Mouse (Mus musculus) embryonic facial prominence, embryonic 13.5 days (tissue): ENCODE results near the gene Sla2. TPM values are rescaled to one million over a fixed set of nuclear protein-coding genes. Genes with fewer than 3 reads are reported as not detected.
"Not testable (repeated sequence)": the region's sequence is repeated elsewhere in the genome, so short reads cannot be mapped to it uniquely, and the experiment has no call there.

Experiments
- ATAC-seq: fragments of 200-750 bp; cut with Nextera tagmentation; 2 replicates; pipeline ENCODE4 v1.8.0; 2017; ENCODE audit warnings: low read depth; ENCODE audit not compliant: insufficient number of reproducible peaks, insufficient read depth, low FRiP score, low TSS enrichment
- H3K27ac ChIP-seq: fragments of 300-500 bp; sonication (generic); 2 replicates; pipeline ENCODE4 v1.5.1; 2015; ENCODE audit warnings: moderate library complexity, mild to moderate bottlenecking, inconsistent platforms
- H3K27me3 ChIP-seq: fragments of 300-500 bp; sonication (generic); 2 replicates; pipeline ENCODE4 v1.6.1; 2015; ENCODE audit warnings: mild to moderate bottlenecking, inconsistent platforms
- H3K36me3 ChIP-seq: fragments of 300-500 bp; sonication (generic); 2 replicates; pipeline ENCODE4 v1.6.1; 2015; ENCODE audit warnings: mild to moderate bottlenecking, inconsistent platforms
- H3K4me1 ChIP-seq: fragments of 300-500 bp; sonication (generic); 2 replicates; pipeline ENCODE4 v1.6.1; 2015; ENCODE audit warnings: inconsistent platforms
- H3K4me2 ChIP-seq: fragments of 300-500 bp; sonication (generic); 2 replicates; pipeline ENCODE4 v1.6.1; 2015; ENCODE audit warnings: moderate library complexity, mild to moderate bottlenecking, inconsistent platforms
- H3K4me3 ChIP-seq: fragments of 300-500 bp; sonication (generic); 2 replicates; pipeline ENCODE4 v1.5.1; 2015; ENCODE audit warnings: mild to moderate bottlenecking, inconsistent platforms
- H3K9ac ChIP-seq: fragments of 300-500 bp; sonication (generic); 2 replicates; pipeline ENCODE4 v1.6.1; 2015; ENCODE audit warnings: mild to moderate bottlenecking, inconsistent platforms
- H3K9me3 ChIP-seq: fragments of 300-500 bp; sonication (generic); 2 replicates; pipeline ENCODE4 v1.6.1; 2016; ENCODE audit warnings: inconsistent platforms
- WGBS: fragments of 180-500 bp; shearing (Covaris S2); methylation state at CpG from one replicate; pipeline ENCODE4 v1.1.7; 2015; ENCODE audit warnings: mixed read lengths; 5-methylcytosine and 5-hydroxymethylcytosine counted together
- polyA plus RNA-seq: library from polyadenylated mRNA; unstranded; fragments of >200 nt; fragmentation: Nextera tagmentation; extraction: Ambion mirVana; gene quantifications from 2 replicates; pipeline ENCODE4 v1.2.1, GENCODE M21; 2015

Sla2 gene
- 0.38 and 0.62 TPM in 2 replicates for polyA plus RNA-seq

DNA sequence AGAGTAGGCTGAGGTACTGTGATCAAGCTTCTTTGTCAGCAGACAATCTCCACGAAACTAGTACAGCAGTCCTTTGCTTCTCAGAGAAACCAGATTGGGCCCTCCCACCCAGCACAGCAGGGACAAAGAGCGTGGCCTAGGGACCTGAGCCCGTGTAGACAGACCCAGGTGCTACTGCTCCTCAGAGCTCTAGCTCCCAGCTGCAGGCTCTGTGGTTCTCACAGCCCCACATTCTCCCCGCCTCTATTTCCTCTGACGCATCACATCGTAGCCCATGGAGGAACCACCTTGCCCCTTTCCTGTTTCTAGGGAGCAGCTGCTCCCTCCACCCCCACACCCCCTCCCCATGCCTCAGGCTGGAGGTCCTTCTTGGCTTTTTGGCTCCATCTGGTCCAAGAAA, at the start of gene Sla2:
Sla2 (minus strand) TSS at position 176 of the 400 bp plus-strand sequence.
- Histone ChIP-seq H3K27me3 (no peaks in the 10 kb centered on the region), H3K27ac (no peak within 1 kb of the TSS), H3K4me2 (no peak within 1 kb of the TSS), H3K4me3 (no peak within 1 kb of the TSS), H3K36me3 (no peaks in the 10 kb centered on the region), H3K4me1 (no peaks in the 10 kb centered on the region), H3K9me3 (no peaks in the 10 kb centered on the region), H3K9ac (no peak within 1 kb of the TSS)
- ATAC-seq, result no peak
- WGBS, result 62% methylated on average over 6 of the region's 6 CpGs

DNA sequence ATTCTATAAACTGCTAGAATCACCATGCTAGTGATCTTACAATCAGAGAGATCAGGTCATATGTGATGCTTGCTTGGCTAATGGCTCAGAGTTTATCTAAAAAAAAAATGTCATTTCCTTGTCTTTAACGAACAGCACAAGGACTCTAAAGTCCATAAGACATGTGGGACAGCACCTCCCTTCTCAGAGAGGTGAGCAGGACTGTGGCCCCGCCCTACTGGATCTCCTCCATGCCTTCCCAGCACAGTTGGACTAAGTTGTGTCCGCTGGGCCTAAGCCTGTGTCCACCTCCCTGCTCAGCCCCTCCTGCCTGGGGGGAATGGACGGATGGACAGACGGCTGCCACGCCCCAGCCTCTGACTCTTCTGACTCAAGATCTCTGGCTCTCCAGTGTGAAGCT, 48.0 kb upstream of the Sla2 start:
- 87% methylated on average over 6 of the region's 6 CpGs for WGBS
- no peaks in the 10 kb centered on the region for H3K9me3 ChIP-seq
- no peaks in the 10 kb centered on the region for H3K4me1 ChIP-seq
- H3K4me3 ChIP-seq, result no peak overlapping the region
- no peak overlapping the region for H3K27ac ChIP-seq
- H3K4me2 ChIP-seq, result no peak overlapping the region
- no peak overlapping the region for H3K9ac ChIP-seq
- H3K27me3 ChIP-seq, result no peaks in the 10 kb centered on the region
- peaks cover 46% of the 10 kb centered on the region for H3K36me3 ChIP-seq
- ATAC-seq, result no peak

DNA sequence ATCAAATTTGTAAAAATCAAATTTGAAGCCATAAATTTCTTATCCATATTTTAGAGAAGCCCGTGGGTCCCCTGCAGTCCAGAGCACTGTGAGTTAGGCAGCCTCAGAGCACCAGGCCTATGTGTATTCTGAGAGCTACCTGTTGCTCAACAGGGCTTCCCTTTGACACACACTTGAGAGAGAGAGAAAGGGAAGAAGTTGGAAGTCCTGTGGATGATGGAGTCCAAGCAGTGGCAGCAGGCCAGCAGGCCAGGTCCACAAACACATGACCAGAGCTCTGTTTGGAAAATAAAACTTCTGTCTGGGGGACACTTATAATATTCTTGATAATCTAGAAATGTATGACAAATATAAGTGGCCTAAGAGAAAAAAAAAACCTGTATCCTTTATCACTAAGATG, 46.4 kb upstream of the Sla2 start:
- no peak overlapping the region for H3K9ac ChIP-seq
- H3K36me3 ChIP-seq, result peaks cover 40% of the 10 kb centered on the region
- no peaks in the 10 kb centered on the region for H3K9me3 ChIP-seq
- H3K4me3 ChIP-seq, result no peak overlapping the region
- no peak overlapping the region for H3K4me2 ChIP-seq
- no peaks in the 10 kb centered on the region for H3K4me1 ChIP-seq
- ATAC-seq, result no peak
- WGBS, result 93% methylated on average over 1 of the region's 1 CpGs
- H3K27me3 ChIP-seq, result no peaks in the 10 kb centered on the region
- no peak overlapping the region for H3K27ac ChIP-seq

DNA sequence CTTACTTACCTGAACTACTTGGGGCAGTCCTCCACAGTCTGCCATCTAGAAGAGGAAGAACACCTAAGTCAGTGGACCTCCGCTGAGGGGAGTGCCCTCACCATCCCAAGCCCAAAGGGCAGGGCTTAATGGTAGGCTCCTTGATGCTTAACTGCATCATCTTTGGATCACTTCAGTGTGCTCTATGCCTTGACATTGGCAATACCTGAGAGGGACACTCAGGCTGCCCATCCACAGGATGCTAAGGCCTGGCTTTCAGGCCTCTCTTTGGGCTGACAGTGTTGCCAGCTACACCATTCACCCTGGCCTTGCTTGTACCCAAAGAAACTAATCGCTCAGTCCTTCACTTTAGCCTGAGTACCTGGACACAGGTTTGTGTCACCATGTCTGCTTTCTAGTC, 44.4 kb upstream of the Sla2 start:
- H3K9me3 ChIP-seq, result no peaks in the 10 kb centered on the region
- H3K27me3 ChIP-seq, result no peaks in the 10 kb centered on the region
- 93% methylated on average over 2 of the region's 2 CpGs for WGBS
- no peak overlapping the region for H3K27ac ChIP-seq
- no peak overlapping the region for H3K9ac ChIP-seq
- H3K36me3 ChIP-seq, result peaks cover 36% of the 10 kb centered on the region
- ATAC-seq, result no peak
- H3K4me1 ChIP-seq, result no peaks in the 10 kb centered on the region; the same call in 1 of the 2 replicates
- no peak overlapping the region for H3K4me2 ChIP-seq
- no peak overlapping the region for H3K4me3 ChIP-seq

DNA sequence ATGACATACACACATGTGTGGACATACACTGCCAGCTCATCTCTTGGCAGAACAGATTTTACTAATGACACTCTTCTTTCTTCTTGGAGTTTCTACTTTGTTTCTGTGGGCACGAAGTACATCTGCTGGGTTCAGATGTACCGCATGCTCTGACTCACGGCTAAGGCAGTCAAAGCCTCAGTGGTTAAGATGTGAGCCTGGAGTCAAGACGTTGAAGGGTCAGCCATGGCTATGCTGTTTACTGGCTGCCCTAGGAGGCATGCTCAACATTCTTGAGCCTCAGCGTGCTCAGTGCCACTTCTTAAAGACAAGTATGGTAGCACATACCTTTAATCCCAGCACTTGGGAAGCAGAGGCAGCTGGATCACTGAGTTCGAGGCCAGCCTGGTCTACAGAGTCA, 43.6 kb upstream of the Sla2 start:
- Histone ChIP-seq H3K27ac (no peak overlapping the region), H3K36me3 (peaks cover 39% of the 10 kb centered on the region), H3K27me3 (no peaks in the 10 kb centered on the region), H3K9ac (no peak overlapping the region), H3K4me1 (no peaks in the 10 kb centered on the region; the same call in 1 of the 2 replicates), H3K4me2 (no peak overlapping the region), H3K9me3 (0 out of 2 replicates have a peak, but pooled peaks cover 1% of the 10 kb centered on the region), H3K4me3 (no peak overlapping the region)
- 90% methylated on average over 6 of the region's 6 CpGs for WGBS
- no peak for ATAC-seq

DNA sequence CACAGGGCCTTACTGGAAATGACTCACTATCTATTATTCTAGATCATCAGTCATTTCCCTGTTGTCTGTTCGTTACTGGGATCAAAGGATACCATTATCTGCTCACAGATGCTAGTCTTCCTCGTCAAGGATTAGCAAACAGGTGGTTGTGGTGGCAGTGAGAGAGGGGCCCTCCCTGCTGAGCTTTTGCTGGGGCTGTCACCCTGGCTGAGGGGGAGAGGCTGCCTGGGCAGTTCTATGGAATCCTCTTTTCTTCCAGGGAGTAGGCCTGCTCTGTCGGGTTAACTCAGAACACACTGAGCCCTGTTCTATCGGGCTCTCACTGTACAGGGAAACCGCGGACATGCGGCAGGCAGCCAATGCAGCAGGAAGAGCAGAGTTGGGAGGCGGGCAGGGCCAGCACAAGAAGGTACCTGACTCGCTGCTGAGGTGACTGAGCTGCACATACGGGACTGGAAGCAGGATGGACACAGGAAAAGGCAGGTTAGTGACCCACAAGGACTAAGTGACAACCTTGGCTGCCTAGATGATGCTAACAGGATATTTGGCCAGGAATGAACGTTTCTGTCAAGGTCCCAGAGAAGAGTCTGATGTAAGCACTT, 42.6 kb upstream of the Sla2 start:
- Histone ChIP-seq H3K27me3 (no peaks in the 10 kb centered on the region), H3K4me2 (no peak overlapping the region), H3K27ac (no peak overlapping the region), H3K4me3 (no peak overlapping the region), H3K36me3 (peaks cover 35% of the 10 kb centered on the region), H3K9ac (no peak overlapping the region), H3K9me3 (0 out of 2 replicates have a peak, but pooled peaks cover 5% of the 10 kb centered on the region), H3K4me1 (peaks cover 4% of the 10 kb centered on the region)
- no peak for ATAC-seq
- 63% methylated on average over 11 of the region's 11 CpGs for WGBS

DNA sequence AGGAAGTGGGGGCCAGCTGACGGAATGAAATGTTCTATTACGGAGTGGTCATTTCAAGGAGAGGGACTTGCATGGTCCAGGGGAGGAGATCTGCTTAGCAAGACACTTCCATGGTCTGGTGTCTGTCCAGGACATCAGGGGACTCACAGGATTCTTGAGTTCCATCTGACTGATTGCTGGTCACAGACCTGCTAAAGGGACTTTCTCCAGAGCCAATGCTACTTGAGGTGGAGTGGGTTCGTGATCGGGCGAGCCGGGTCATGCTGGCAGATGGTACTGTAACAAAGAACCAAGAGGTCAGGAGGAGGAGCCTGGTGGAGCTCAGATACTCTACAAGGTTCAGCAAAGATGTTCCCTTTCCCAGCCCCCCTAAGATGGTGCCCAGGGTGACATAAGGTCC, 41.6 kb upstream of the Sla2 start:
- Histone ChIP-seq H3K36me3 (peaks cover 35% of the 10 kb centered on the region), H3K27ac (no peak overlapping the region), H3K9me3 (0 out of 2 replicates have a peak, but pooled peaks cover 5% of the 10 kb centered on the region), H3K4me2 (no peak overlapping the region), H3K4me3 (no peak overlapping the region), H3K9ac (no peak overlapping the region), H3K4me1 (peaks cover 10% of the 10 kb centered on the region), H3K27me3 (no peaks in the 10 kb centered on the region)
- no peak for ATAC-seq
- 95% methylated on average over 6 of the region's 6 CpGs for WGBS

DNA sequence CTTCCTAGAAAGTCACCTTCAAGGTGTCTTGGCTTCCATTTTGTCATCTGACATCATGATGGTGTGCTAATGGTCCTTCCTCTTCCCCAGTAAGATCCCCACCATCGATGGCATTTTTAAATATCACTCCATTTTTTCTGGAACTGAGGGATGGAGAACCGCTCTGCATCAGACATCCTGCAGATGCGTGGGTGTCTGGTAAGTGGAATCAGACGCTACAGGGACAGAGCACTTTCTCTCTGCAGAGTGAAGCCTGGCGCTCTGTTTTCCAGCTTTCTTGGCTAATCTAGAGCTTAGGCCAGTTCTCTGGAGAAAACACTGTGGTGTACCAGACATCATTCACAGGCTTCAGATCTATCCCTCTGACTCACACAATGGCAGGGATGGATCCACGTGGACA, 40.7 kb upstream of the Sla2 start:
- Histone ChIP-seq H3K9ac (no peak overlapping the region), H3K36me3 (peaks cover 32% of the 10 kb centered on the region), H3K4me3 (no peak overlapping the region), H3K4me1 (peaks cover 10% of the 10 kb centered on the region), H3K4me2 (no peak overlapping the region), H3K9me3 (0 out of 2 replicates have a peak, but pooled peaks cover 5% of the 10 kb centered on the region), H3K27me3 (no peaks in the 10 kb centered on the region), H3K27ac (no peak overlapping the region)
- ATAC-seq, result no peak
- 78% methylated on average over 6 of the region's 6 CpGs for WGBS

DNA sequence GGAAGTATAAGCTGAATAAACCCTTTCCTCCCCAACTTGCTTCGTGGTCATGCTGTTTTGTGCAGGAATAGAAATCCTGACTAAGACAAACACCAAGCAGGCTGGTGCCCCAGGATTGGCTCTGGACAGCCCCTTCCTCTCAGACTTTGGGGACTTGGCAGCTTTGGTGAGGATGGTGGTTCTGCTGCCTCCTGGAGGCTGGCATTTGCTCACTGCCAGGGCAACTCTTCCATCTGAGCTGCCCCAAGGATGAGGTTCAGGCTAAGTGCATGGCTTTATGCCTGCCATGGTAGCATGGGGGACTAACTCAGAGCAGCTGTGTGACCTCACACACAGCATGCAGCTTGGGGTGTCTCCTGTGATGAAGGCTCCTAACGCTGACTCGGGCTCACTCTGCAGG, 38.6 kb upstream of the Sla2 start:
- WGBS, result 69% methylated on average over 3 of the region's 3 CpGs
- ATAC-seq, H3K27ac ChIP-seq: not testable (repeated sequence)

DNA sequence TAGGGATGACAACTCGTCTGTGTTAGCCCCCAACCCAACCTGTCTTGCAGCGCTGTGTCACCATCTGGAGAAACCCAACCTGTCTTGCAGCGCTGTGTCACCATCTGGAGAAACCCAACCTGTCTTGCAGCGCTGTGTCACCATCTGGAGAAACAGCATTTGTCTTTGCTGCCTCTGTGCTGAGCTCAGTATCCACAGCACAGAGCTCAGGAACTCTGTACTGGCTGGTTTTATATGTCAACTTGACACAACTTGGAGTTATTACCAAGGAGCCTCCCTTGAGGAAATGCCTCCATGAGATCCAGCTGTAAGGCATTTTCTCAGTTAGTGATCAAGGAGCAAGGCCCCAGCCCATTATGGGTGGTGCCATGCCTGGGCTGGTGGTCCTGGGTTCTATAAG, 38.1 kb upstream of the Sla2 start:
- 77% methylated on average over 4 of the region's 4 CpGs for WGBS
- not testable (repeated sequence) for H3K4me2 ChIP-seq, H3K9me3 ChIP-seq, H3K27me3 ChIP-seq, H3K9ac ChIP-seq, H3K27ac ChIP-seq, H3K4me3 ChIP-seq, ATAC-seq
- Histone ChIP-seq H3K4me1 (peaks cover 10% of the 10 kb centered on the region), H3K36me3 (peaks cover 23% of the 10 kb centered on the region; the same call in 1 of the 2 replicates)

More for the DNA sequence above, 38.6 kb upstream of the Sla2 start:
- H3K4me3 ChIP-seq, H3K9ac ChIP-seq, H3K27me3 ChIP-seq, H3K4me2 ChIP-seq, H3K9me3 ChIP-seq: not testable (repeated sequence)
- H3K36me3 ChIP-seq, result peaks cover 27% of the 10 kb centered on the region
- peaks cover 10% of the 10 kb centered on the region for H3K4me1 ChIP-seq

DNA sequence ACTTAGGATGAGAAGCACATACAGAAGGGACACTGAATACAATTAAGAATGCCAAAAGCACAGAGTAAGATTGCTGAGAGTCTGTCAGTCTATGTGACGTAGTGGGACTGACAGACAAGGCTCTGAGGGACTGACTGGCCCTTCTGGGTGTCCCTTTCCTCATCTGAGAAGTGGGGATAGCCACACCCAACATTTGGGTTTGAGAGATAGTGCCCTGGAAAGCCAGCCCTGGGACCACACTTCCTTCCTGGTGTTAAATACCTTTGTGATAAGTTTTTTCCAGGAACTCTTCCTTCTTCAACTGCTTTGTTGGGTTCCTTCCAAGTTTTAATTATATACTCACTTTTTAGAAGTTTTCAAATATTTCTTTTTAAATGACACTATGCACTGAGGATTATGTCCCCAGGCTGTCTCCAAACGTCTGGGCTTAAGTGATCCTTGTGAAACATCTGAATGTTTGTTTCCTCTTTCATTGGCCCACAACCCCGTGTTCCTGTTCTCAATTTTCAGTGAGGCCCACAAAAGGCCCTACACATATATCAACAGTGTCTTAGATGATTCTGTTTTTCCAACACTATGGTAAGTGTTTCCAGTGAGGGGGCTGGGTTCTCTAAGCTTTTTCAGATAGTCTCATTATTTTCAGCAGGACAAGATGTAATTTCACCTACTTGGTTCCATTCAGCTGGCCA, 37.4 kb upstream of the Sla2 start:
- H3K9ac ChIP-seq, result no peak overlapping the region
- H3K9me3 ChIP-seq, result 0 out of 2 replicates have a peak, but pooled peaks cover 5% of the 10 kb centered on the region
- WGBS, result 26% methylated on average over 3 of the region's 3 CpGs
- no peak overlapping the region; the same call in 1 of the 2 replicates for H3K27ac ChIP-seq
- H3K4me3 ChIP-seq, result no peak overlapping the region
- H3K4me1 ChIP-seq, result peaks cover 10% of the 10 kb centered on the region
- H3K36me3 ChIP-seq, result peaks cover 23% of the 10 kb centered on the region; the same call in 1 of the 2 replicates
- no peak overlapping the region for H3K4me2 ChIP-seq
- no peaks in the 10 kb centered on the region for H3K27me3 ChIP-seq
- no peak for ATAC-seq

DNA sequence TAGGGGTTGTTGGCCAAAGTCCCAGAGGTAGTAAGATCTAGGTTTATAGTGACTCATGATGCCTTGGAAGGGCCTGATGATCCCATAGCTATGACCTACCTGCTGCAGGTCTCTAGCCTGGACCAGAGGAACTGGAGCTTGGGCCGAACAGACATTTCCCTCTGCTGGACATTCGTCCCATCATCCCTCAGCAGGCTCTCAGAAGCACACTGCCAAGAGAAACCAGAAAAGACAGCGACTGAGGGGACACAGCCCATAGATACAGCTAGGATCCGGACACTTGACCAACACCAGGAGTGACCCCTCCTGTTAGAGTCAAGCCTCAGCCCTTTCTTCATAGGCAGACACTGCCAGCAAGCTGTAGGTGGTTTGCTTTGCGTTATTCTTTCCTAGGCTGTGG, 36.1 kb upstream of the Sla2 start:
- H3K9ac ChIP-seq, result no peak overlapping the region
- 0 out of 2 replicates have a peak, but pooled peaks cover 5% of the 10 kb centered on the region for H3K9me3 ChIP-seq
- no peak overlapping the region for H3K4me3 ChIP-seq
- no peaks in the 10 kb centered on the region for H3K27me3 ChIP-seq
- H3K36me3 ChIP-seq, result peaks cover 16% of the 10 kb centered on the region; the same call in 1 of the 2 replicates
- WGBS, result 88% methylated on average over 5 of the region's 5 CpGs
- peaks cover 10% of the 10 kb centered on the region for H3K4me1 ChIP-seq
- no peak for ATAC-seq
- H3K4me2 ChIP-seq, result no peak overlapping the region
- no peak overlapping the region for H3K27ac ChIP-seq
